Mouse (Mus musculus) neural tube, embryonic 11.5 days (tissue): Measurements from ENCODE around the gene Hist1h2bl. TPM values are rescaled to one million over a fixed set of nuclear protein-coding genes. Genes with fewer than 3 reads are reported as not detected.
"Not testable (repeated sequence)": the region's sequence is repeated elsewhere in the genome, so short reads cannot be mapped to it uniquely, and the experiment has no call there.

ENCODE experiments used
- ATAC-seq: fragments of 200-750 bp; cut with Nextera tagmentation; 2 replicates; pipeline ENCODE4 v1.8.0; 2017; ENCODE audit warnings: moderate number of reproducible peaks, mild to moderate bottlenecking, moderate TSS enrichment, moderate library complexity; ENCODE audit not compliant: insufficient read depth, low FRiP score, low TSS enrichment
- DNase-seq: peaks from one replicate; pipeline ENCODE4 v3.0.0-alpha.2; 2015; ENCODE audit warnings: low spot score
- H3K27ac ChIP-seq: fragments of 300-500 bp; sonication (generic); 2 replicates; pipeline ENCODE4 v1.5.1; 2014; ENCODE audit warnings: low read depth, mild to moderate bottlenecking, low read length
- H3K27me3 ChIP-seq: fragments of 300-500 bp; sonication (generic); 2 replicates; pipeline ENCODE4 v1.6.1; 2014; ENCODE audit warnings: mild to moderate bottlenecking, low read length, mixed read lengths; ENCODE audit not compliant: control insufficient read depth, insufficient read depth
- H3K36me3 ChIP-seq: fragments of 300-500 bp; sonication (generic); 2 replicates; pipeline ENCODE4 v1.6.1; 2014; ENCODE audit warnings: mild to moderate bottlenecking, low read length, moderate library complexity, mixed read lengths; ENCODE audit not compliant: control insufficient read depth, insufficient read depth
- H3K4me1 ChIP-seq: fragments of 300-500 bp; sonication (generic); 2 replicates; pipeline ENCODE4 v1.6.1; 2014; ENCODE audit warnings: low read length, mixed read lengths; ENCODE audit not compliant: control insufficient read depth, insufficient read depth
- H3K4me2 ChIP-seq: fragments of 300-500 bp; sonication (generic); 2 replicates; pipeline ENCODE4 v1.6.1; 2014; ENCODE audit warnings: low read depth, mild to moderate bottlenecking, moderate library complexity
- H3K4me3 ChIP-seq: fragments of 300-500 bp; sonication (generic); 2 replicates; pipeline ENCODE4 v1.5.1; 2014; ENCODE audit warnings: low read depth, low read length
- H3K9ac ChIP-seq: fragments of 300-500 bp; sonication (generic); 2 replicates; pipeline ENCODE4 v1.6.1; 2014; ENCODE audit warnings: mild to moderate bottlenecking, low read length
- H3K9me3 ChIP-seq: fragments of 300-500 bp; sonication (generic); 2 replicates; pipeline ENCODE4 v1.6.1; 2016; ENCODE audit warnings: low read length; ENCODE audit not compliant: control insufficient read depth
- WGBS: fragments of 180-500 bp; shearing (Covaris S2); extraction: QIAGEN DNeasy Blood & Tissue Kit; methylation state at CpG from one replicate; pipeline ENCODE4 v1.1.7; 2014; 5-methylcytosine and 5-hydroxymethylcytosine counted together
- polyA plus RNA-seq: library from polyadenylated mRNA; unstranded; fragments of >200 nt; fragmentation: Nextera tagmentation; extraction: Ambion mirVana; gene quantifications from 2 replicates; pipeline ENCODE4 v1.2.1, GENCODE M21; 2014

Hist1h2bl gene
- polyA plus RNA-seq, 1 experiment from 2014 or later: 2.3 TPM

DNA sequence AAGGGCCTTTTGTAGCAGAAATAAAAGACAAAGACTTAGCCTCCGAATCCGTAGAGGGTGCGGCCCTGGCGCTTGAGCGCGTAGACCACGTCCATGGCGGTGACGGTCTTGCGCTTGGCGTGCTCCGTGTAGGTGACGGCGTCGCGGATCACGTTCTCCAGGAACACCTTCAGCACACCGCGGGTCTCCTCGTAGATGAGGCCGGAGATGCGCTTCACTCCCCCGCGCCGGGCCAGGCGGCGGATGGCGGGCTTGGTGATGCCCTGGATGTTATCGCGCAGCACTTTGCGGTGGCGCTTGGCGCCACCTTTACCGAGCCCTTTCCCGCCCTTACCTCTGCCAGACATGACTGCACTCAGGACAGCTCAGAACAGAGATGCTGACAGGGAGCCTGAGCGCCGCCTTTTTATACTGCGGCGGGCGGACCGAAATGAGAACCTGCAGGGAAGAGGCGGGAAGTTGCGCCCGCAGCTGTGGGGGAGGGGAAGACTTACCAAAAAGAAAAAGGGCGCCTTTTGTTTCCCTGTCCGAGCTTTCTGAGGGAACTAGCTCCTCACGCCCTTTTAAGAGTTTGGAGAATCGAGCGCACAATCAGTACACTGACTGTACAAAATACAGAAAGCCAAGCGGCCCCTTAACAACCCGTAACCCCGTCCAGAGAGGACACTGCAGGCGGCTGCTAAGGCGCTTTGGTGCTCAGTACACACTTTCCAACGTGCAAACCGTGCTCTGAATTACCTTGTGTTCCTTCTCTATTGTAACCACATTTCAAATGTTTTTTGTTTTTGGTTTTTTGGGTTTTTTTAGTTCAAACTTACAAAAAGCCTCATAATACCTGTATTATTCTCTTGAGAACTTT, 34.4 kb upstream of the Hist1h2bl start, which contains the start of gene Hist1h4k:
Hist1h4k (minus strand) TSS at position 347 of the 859 bp plus-strand sequence.
- peak within 1 kb of the TSS; percentile 96 for H3K27ac ChIP-seq
- H3K9ac ChIP-seq: peak within 1 kb of the TSS; percentile 66
- peak within 1 kb of the TSS; percentile 80 for H3K4me2 ChIP-seq
- not testable (repeated sequence) for H3K4me1 ChIP-seq, H3K9me3 ChIP-seq, H3K36me3 ChIP-seq, H3K27me3 ChIP-seq
- WGBS: under 1% methylated on average over 43 of the region's 56 CpGs
- peak within 1 kb of the TSS; percentile 59 for H3K4me3 ChIP-seq
- DNase-seq (peak; percentile 95), ATAC-seq (peak; percentile 84)

DNA sequence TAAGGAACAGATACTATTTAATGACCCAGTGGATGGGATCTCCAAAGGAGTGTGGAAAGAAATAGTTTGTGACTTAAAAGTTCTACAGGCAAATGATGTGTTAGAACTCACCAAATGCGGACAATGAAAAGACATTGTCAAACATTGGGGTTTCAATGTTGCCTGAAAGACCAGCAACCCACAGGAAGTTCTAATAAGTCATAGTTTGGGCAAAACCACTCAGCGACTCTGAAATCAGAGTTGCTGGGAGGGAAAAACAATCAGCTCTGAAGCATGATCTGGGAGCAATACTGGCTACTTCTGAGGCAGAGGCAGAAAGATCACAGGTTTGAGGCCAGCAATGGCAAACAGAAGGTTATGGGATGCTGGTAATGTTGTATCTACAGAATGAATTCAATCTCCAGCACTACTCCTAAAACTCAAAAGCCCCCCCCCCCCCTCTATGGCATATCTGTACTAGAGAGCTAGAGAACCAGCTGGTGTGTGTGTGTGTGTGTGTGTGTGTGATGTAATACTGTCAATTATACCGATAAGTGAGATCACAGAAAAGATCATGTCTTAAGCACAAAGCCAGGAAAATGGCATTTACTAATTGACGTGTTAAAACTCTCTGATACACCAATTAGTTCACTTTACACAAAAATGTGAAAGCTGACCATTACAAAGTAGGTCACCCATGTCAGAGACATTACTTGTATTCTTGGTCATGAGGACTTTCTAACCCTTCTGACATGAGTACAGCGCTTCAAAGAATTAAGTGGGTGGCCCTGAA, 33.6 kb upstream of the Hist1h2bl start:
- Histone ChIP-seq H3K9me3 (no peaks in the 10 kb centered on the region), H3K27me3 (no peaks in the 10 kb centered on the region), H3K9ac (peak overlapping the region; percentile 66), H3K27ac (peak overlapping the region; percentile 96), H3K4me3 (peak overlapping the region; percentile 59), H3K4me1 (peaks cover 9% of the 10 kb centered on the region; the same call in 1 of the 2 replicates), H3K36me3 (no peaks in the 10 kb centered on the region), H3K4me2 (peak overlapping the region; percentile 80)
- 5% methylated on average over 5 of the region's 5 CpGs for WGBS
- DNase-seq: peak; percentile 54
- no peak for ATAC-seq

DNA sequence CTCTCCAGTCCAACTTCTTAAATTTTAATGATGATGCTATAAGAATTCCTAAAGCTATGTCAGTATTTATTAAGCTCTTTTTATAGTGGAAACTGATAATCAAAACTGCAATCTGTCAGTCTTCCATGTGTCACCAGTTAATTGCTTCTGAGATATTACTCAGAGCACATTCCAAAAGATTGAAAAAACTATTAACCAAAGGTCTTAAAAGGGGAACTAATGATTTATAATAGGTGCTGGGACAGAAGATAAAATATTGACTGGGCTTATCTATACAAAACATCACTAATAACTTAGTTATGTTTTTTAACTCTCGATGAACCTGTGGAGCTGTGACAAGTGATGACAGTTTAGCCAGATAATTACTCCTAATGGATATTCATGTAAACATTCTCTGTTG, 29.1 kb upstream of the Hist1h2bl start:
- peaks cover 6% of the 10 kb centered on the region; the same call in 1 of the 2 replicates for H3K4me1 ChIP-seq
- no peaks in the 10 kb centered on the region for H3K9me3 ChIP-seq
- H3K27me3 ChIP-seq: no peaks in the 10 kb centered on the region
- no peak overlapping the region for H3K4me3 ChIP-seq
- ATAC-seq (no peak), DNase-seq (no peak)
- no peaks in the 10 kb centered on the region for H3K36me3 ChIP-seq
- H3K4me2 ChIP-seq: no peak overlapping the region
- WGBS: 89% methylated on average over 1 of the region's 1 CpGs
- H3K9ac ChIP-seq: no peak overlapping the region
- H3K27ac ChIP-seq: no peak overlapping the region

- H3K4me1 ChIP-seq, H3K9me3 ChIP-seq, H3K27me3 ChIP-seq, H3K36me3 ChIP-seq: not testable (repeated sequence)
- DNase-seq (peak; percentile 94), ATAC-seq (peak; percentile 92)
- H3K9ac ChIP-seq: peak within 1 kb of the TSS; percentile 83
- peak within 1 kb of the TSS; percentile 47 for H3K4me3 ChIP-seq
- WGBS: under 1% methylated on average over 43 of the region's 56 CpGs
- peak within 1 kb of the TSS; percentile 61 for H3K4me2 ChIP-seq
- H3K27ac ChIP-seq: peak within 1 kb of the TSS; percentile 97
Observed at GRCm38 (mm10) chr13:21734906-21735767, 19.2 kb upstream of the Hist1h2bl start, which contains the start of gene Hist1h4j. Gene Hist1h4j (plus strand): TSS chr13:21735064.

GRCm38 (mm10) chr13:21734010-21734905, 18.3 kb upstream of the Hist1h2bl start:
- no peaks in the 10 kb centered on the region for H3K4me1 ChIP-seq
- DNase-seq (peak; percentile 84), ATAC-seq (peak; percentile 78)
- H3K4me3 ChIP-seq: peak overlapping the region; percentile 47
- peak overlapping the region; percentile 83 for H3K9ac ChIP-seq
- H3K27ac ChIP-seq: peak overlapping the region; percentile 97
- H3K9me3 ChIP-seq: no peaks in the 10 kb centered on the region
- H3K4me2 ChIP-seq: peak overlapping the region; percentile 61
- H3K27me3 ChIP-seq: no peaks in the 10 kb centered on the region
- WGBS: under 1% methylated on average over 21 of the region's 21 CpGs
- H3K36me3 ChIP-seq: no peaks in the 10 kb centered on the region

- Histone ChIP-seq H3K9me3 (no peaks in the 10 kb centered on the region), H3K4me2 (no peak overlapping the region), H3K4me3 (no peak overlapping the region), H3K27ac (peak overlapping the region; percentile 97), H3K27me3 (no peaks in the 10 kb centered on the region), H3K9ac (no peak overlapping the region), H3K36me3 (no peaks in the 10 kb centered on the region), H3K4me1 (no peaks in the 10 kb centered on the region)
- DNase-seq (peak; percentile 40), ATAC-seq (0 out of 2 replicates have a peak, but pooled peaks have one; percentile 3)
- WGBS: 65% methylated on average over 5 of the region's 5 CpGs
Observed at GRCm38 (mm10) chr13:21733466-21733865, 17.5 kb upstream of the Hist1h2bl start.

DNA sequence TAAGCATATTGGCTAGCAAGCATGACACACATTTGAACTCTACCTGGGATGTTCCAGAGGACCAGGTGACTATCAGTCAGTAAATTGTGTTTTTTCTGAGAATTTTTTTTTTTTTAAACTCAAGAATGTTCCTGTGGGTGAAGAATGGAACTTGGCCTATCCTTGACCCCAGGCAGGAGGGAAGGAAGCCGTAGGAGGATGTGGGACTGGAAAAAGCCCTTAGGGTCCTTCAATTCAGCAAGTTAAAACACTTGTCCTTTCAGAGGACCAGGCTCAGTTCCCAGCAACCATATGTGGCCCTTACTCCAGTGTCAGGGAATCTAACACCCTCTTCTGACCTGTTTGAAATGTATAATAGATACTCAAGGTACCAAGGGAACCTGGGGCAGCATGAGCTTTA, 13.6 kb upstream of the Hist1h2bl start:
- Histone ChIP-seq H3K27ac (no peak overlapping the region), H3K9ac (no peak overlapping the region), H3K4me2 (no peak overlapping the region), H3K4me1 (peaks cover 5% of the 10 kb centered on the region; the same call in 1 of the 2 replicates), H3K4me3 (no peak overlapping the region), H3K9me3 (no peaks in the 10 kb centered on the region), H3K36me3 (no peaks in the 10 kb centered on the region), H3K27me3 (no peaks in the 10 kb centered on the region)
- DNase-seq (no peak), ATAC-seq (no peak)
- 59% methylated on average over 1 of the region's 1 CpGs for WGBS
